In genomic region chr1:186433169-186433665, GRCm38 (mm10) we compare ENCODE assay signal across 11 mouse cellular contexts.
DNase-seq lines count a peak whose midpoint lies in the region; ATAC-seq and TF ChIP-seq lines count a peak whose summit lies in the region.
"Had no signal": no experiment of that assay in that cellular context is flagged by ENCODE, and none has a peak within 500 bp of the region (broad histone marks: within the 10 kb centered on the region; RNA-seq: fewer than 3 reads in every experiment).

No protein-coding gene starts in this region.

- no peak for DNase-seq in heart, postnatal 10 days
- DNase-seq in neural tube, embryonic 11.5 days (ENCODE audit: low spot score) = no peak
- no peak for DNase-seq in neural tube, embryonic 10.5 days (ENCODE audit: extremely low spot score, low spot score)
- peak; percentile 45 to 68 for DNase-seq in layer of hippocampus, adult 2 months (ENCODE audit: low spot score in 2 of 2)
- DNase-seq in right cerebral cortex, postnatal 14 days = peak; percentile 8
- no peak for DNase-seq in urinary bladder, postnatal 25 days (ENCODE audit: low spot score)
- DNase-seq: embryo, embryonic 11 days had no signal

- peak overlapping the region; percentile 42; the same call in 1 of the 2 replicates for H3K27ac ChIP-seq in heart, embryonic 16.5 days (ENCODE audit: low read length)
- H3K27ac ChIP-seq in neural tube, embryonic 11.5 days (ENCODE audit: low read depth, low read length) = no peak overlapping the region
- H3K27ac ChIP-seq in layer of hippocampus, adult 2 months = peak overlapping the region; percentile 89
- H3K27ac ChIP-seq in midbrain, embryonic 13.5 days = no peak overlapping the region
- H3K27ac ChIP-seq: heart, adult 2 months had no signal

- no peak overlapping the region for H3K4me3 ChIP-seq in heart, embryonic 16.5 days (ENCODE audit: low read length)
- H3K4me3 ChIP-seq in neural tube, embryonic 11.5 days (ENCODE audit: low read depth, low read length) = no peak overlapping the region
- no peak overlapping the region for H3K4me3 ChIP-seq in layer of hippocampus, adult 2 months
- no peak overlapping the region for H3K4me3 ChIP-seq in midbrain, embryonic 13.5 days (replicated peaks)
- H3K4me3 ChIP-seq: heart, adult 2 months had no signal

- no peaks in the 10 kb centered on the region for H3K9me3 ChIP-seq in heart, embryonic 16.5 days (replicated peaks; ENCODE audit: control insufficient read depth, low read length)
- H3K9me3 ChIP-seq in neural tube, embryonic 11.5 days (ENCODE audit: control insufficient read depth, low read length) = no peaks in the 10 kb centered on the region
- no peaks in the 10 kb centered on the region for H3K9me3 ChIP-seq in midbrain, embryonic 13.5 days

- no peak overlapping the region for H3K4me2 ChIP-seq in heart, embryonic 16.5 days (ENCODE audit: low read depth, low read length)
- H3K4me2 ChIP-seq in neural tube, embryonic 11.5 days (ENCODE audit: low read depth) = no peak overlapping the region
- H3K4me2 ChIP-seq in midbrain, embryonic 13.5 days (replicated peaks) = no peak overlapping the region

- H3K9ac ChIP-seq in heart, embryonic 16.5 days (ENCODE audit: low read length) = no peak overlapping the region
- H3K9ac ChIP-seq in neural tube, embryonic 11.5 days (ENCODE audit: low read length) = no peak overlapping the region
- no peak overlapping the region for H3K9ac ChIP-seq in midbrain, embryonic 13.5 days (replicated peaks)

- TF ChIP-seq CTCF in layer of hippocampus, adult 2 months (conservative IDR thresholded peaks at IDR 0.05) = no peak

- intact Hi-C loops in heart, postnatal 10 days (cut with DNase I) = no loop called here

- no peaks in the 10 kb centered on the region for H3K27me3 ChIP-seq in heart, embryonic 16.5 days (ENCODE audit: control insufficient read depth, insufficient read depth, low read length)
- H3K27me3 ChIP-seq in neural tube, embryonic 11.5 days (ENCODE audit: control insufficient read depth, insufficient read depth, low read length) = no peaks in the 10 kb centered on the region
- H3K27me3 ChIP-seq in midbrain, embryonic 13.5 days = no peaks in the 10 kb centered on the region
- H3K27me3 ChIP-seq: CH12.LX had no signal

- H3K36me3 ChIP-seq in heart, embryonic 16.5 days (ENCODE audit: control insufficient read depth, insufficient read depth) = no peaks in the 10 kb centered on the region
- H3K36me3 ChIP-seq in neural tube, embryonic 11.5 days (ENCODE audit: control insufficient read depth, insufficient read depth, low read length) = no peaks in the 10 kb centered on the region
- no peaks in the 10 kb centered on the region for H3K36me3 ChIP-seq in midbrain, embryonic 13.5 days

- H3K4me1 ChIP-seq in heart, embryonic 16.5 days (ENCODE audit: control insufficient read depth, insufficient read depth, low read length) = peaks cover 12% of the 10 kb centered on the region; the same call in 1 of the 2 replicates
- no peaks in the 10 kb centered on the region for H3K4me1 ChIP-seq in neural tube, embryonic 11.5 days (ENCODE audit: control insufficient read depth, insufficient read depth, low read length)
- H3K4me1 ChIP-seq in midbrain, embryonic 13.5 days (replicated peaks) = peaks cover 9% of the 10 kb centered on the region

- no peak for ATAC-seq in heart, embryonic 16.5 days (replicated peaks; ENCODE audit: extremely low read depth, insufficient read depth, low FRiP score)
- ATAC-seq in neural tube, embryonic 11.5 days (ENCODE audit: insufficient read depth, low FRiP score, low TSS enrichment) = peak; percentile 41
- no peak for ATAC-seq in midbrain, embryonic 13.5 days

- 74% methylated on average over 7 of the region's 7 CpGs for WGBS in heart, embryonic 16.5 days
- WGBS in neural tube, embryonic 11.5 days = 77% methylated on average over 7 of the region's 7 CpGs
- 78% methylated on average over 7 of the region's 7 CpGs for WGBS in midbrain, embryonic 13.5 days

Comparison
In these comparisons a context has a peak if more than half of its experiments do, and no peak if none do; other contexts are left out.
1. H3K27ac ChIP-seq: peak in heart, embryonic 16.5 days (single experiment) and layer of hippocampus, adult 2 months (single experiment); none in neural tube, embryonic 11.5 days (single experiment) and midbrain, embryonic 13.5 days (single experiment).
2. DNase-seq: peak in layer of hippocampus, adult 2 months (2 of 2) and right cerebral cortex, postnatal 14 days (single experiment); none in heart, postnatal 10 days (0 of 2), neural tube, embryonic 11.5 days (single experiment), neural tube, embryonic 10.5 days (single experiment) and urinary bladder, postnatal 25 days (single experiment).